Mouse (Mus musculus): ENCODE measurements at regions not wholly inside any gene's neighbourhood (a gene's known extent, or its start where the extent isn't known, plus 50 kb on each side); places are given as distances from the start of the nearest gene placed in this dataset.

DNA sequence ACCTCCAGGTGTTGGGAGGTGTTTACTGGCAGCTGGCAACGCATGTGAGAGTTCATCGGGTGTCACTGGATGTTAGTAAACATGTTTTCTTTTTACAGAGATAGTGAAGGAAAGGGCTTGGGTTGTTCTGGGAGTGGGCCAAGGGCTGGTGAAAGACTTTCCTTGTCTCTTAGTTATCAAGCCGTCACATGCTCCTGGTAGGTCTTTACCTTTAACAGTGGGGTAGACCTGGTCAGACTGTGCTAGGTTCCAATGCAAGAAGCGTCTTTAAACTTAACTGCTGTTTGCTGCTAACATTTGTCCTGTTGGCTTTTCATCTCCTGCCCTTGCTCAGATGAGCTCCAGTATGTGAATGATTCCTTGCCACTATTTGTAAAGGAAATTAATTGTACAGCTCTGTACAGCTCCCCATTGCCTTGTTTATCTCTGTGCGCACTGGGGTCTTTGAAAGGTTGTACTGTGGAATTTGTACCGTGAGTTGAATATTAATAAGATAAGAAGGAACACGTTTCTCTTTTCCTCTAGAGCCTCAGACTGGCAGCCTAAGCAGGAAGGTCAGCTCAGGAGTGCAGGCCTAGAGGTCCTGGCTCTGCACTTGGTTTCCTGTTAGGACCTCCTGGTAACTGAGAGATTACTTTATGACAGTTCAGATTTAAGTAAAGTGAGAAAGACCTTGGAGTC, 318.3 kb downstream of the Klf5 start:
- ATAC-seq (ENCODE audit: insufficient number of reproducible peaks, insufficient read depth, low FRiP score, low read depth), result no peak
- Histone ChIP-seq H3K27ac (replicated peaks in 1 of 2; ENCODE audit: control insufficient read depth in 1 of 2, insufficient read depth in 1 of 2, low read depth in 2 of 2, low read length in 2 of 2) (no peak overlapping the region), H3K9ac (ENCODE audit: low read length) (no peak overlapping the region), H3K36me3 (ENCODE audit: control insufficient read depth, insufficient read depth, low read length) (no peaks in the 10 kb centered on the region), H3K4me2 (ENCODE audit: low read length) (no peak overlapping the region), H3K9me3 (ENCODE audit: control insufficient read depth, low read length) (no peaks in the 10 kb centered on the region), H3K4me3 (ENCODE audit: control insufficient read depth in 1 of 2, insufficient read depth in 1 of 2, low read depth in 1 of 2, low read length in 2 of 2) (no peak overlapping the region), H3K4me1 (ENCODE audit: control insufficient read depth in 2 of 2, insufficient read depth in 2 of 2, low read length in 2 of 2) (0 out of 4 replicates have a peak, but pooled peaks cover 0 to 4% of the 10 kb centered on the region in 2 experiments), H3K27me3 (ENCODE audit: control insufficient read depth, insufficient read depth, low read length) (no peaks in the 10 kb centered on the region)
- whole genome bisulfite sequencing, result 36% methylated on average over 7 of the region's 7 CpGs

DNA sequence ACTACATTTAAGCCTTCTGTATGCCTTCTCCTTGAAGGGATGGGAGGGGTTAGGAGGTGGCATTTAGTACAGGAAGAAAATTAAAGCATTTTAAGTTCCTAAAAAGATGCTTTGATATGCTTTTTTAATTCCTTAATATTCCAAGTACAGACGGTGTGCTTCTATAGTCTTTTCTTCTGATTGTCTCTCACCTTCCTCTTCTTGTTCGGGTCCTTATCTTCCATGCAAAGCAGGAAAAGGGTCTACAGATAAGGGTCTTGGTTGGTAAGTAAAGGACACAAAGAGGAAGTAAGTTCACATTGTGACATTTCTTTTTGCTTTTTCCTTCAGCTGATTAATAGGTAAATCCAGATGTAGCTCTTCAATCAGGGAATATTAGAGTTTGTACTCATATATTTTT, 318.9 kb downstream of the Klf5 start:
- no peak overlapping the region for H3K4me3 ChIP-seq (ENCODE audit: control insufficient read depth in 1 of 2, insufficient read depth in 1 of 2, low read depth in 1 of 2, low read length in 2 of 2)
- no peaks in the 10 kb centered on the region for H3K36me3 ChIP-seq (ENCODE audit: control insufficient read depth, insufficient read depth, low read length)
- H3K9ac ChIP-seq (ENCODE audit: low read length), result no peak overlapping the region
- H3K4me1 ChIP-seq (ENCODE audit: control insufficient read depth in 2 of 2, insufficient read depth in 2 of 2, low read length in 2 of 2), result 0 out of 4 replicates have a peak, but pooled peaks cover 0 to 4% of the 10 kb centered on the region in 2 experiments
- no peak overlapping the region for H3K4me2 ChIP-seq (ENCODE audit: low read length)
- ATAC-seq (ENCODE audit: insufficient number of reproducible peaks, insufficient read depth, low FRiP score, low read depth), result no peak
- WGBS, result 53% methylated on average over 2 of the region's 2 CpGs
- no peaks in the 10 kb centered on the region for H3K27me3 ChIP-seq (ENCODE audit: control insufficient read depth, insufficient read depth, low read length)
- no peaks in the 10 kb centered on the region for H3K9me3 ChIP-seq (ENCODE audit: control insufficient read depth, low read length)
- no peak overlapping the region for H3K27ac ChIP-seq (replicated peaks in 1 of 2; ENCODE audit: control insufficient read depth in 1 of 2, insufficient read depth in 1 of 2, low read depth in 2 of 2, low read length in 2 of 2)

DNA sequence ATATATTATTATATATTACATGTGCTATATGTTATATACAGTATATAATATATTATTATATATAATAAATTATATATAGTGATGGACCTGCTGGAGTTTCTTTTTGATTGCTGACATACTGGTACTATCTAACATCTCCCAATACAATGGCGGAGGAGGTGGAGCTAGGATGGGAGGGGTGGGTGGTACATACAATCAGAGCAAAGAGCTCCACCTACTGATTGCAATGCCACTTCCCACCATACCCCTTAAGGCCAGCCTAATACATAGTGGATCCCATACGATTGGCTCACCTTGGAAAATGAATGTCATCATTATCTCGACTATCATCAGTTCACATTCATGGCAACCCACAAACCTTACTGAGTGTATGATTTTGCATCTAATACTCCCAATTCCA, 323.0 kb downstream of the Klf5 start:
- no peaks in the 10 kb centered on the region for H3K9me3 ChIP-seq (ENCODE audit: control insufficient read depth, low read length)
- H3K36me3 ChIP-seq (ENCODE audit: control insufficient read depth, insufficient read depth, low read length), result no peaks in the 10 kb centered on the region
- no peak overlapping the region for H3K4me3 ChIP-seq (ENCODE audit: control insufficient read depth in 1 of 2, insufficient read depth in 1 of 2, low read depth in 1 of 2, low read length in 2 of 2)
- 0 out of 4 replicates have a peak, but pooled peaks cover 0 to 4% of the 10 kb centered on the region in 2 experiments for H3K4me1 ChIP-seq (ENCODE audit: control insufficient read depth in 2 of 2, insufficient read depth in 2 of 2, low read length in 2 of 2)
- no peak overlapping the region for H3K4me2 ChIP-seq (ENCODE audit: low read length)
- no peaks in the 10 kb centered on the region for H3K27me3 ChIP-seq (ENCODE audit: control insufficient read depth, insufficient read depth, low read length)
- no peak overlapping the region for H3K27ac ChIP-seq (replicated peaks in 1 of 2; ENCODE audit: control insufficient read depth in 1 of 2, insufficient read depth in 1 of 2, low read depth in 2 of 2, low read length in 2 of 2)
- WGBS, result 82% methylated on average over 3 of the region's 3 CpGs
- no peak overlapping the region for H3K9ac ChIP-seq (ENCODE audit: low read length)
- no peak for ATAC-seq (ENCODE audit: insufficient number of reproducible peaks, insufficient read depth, low FRiP score, low read depth)

DNA sequence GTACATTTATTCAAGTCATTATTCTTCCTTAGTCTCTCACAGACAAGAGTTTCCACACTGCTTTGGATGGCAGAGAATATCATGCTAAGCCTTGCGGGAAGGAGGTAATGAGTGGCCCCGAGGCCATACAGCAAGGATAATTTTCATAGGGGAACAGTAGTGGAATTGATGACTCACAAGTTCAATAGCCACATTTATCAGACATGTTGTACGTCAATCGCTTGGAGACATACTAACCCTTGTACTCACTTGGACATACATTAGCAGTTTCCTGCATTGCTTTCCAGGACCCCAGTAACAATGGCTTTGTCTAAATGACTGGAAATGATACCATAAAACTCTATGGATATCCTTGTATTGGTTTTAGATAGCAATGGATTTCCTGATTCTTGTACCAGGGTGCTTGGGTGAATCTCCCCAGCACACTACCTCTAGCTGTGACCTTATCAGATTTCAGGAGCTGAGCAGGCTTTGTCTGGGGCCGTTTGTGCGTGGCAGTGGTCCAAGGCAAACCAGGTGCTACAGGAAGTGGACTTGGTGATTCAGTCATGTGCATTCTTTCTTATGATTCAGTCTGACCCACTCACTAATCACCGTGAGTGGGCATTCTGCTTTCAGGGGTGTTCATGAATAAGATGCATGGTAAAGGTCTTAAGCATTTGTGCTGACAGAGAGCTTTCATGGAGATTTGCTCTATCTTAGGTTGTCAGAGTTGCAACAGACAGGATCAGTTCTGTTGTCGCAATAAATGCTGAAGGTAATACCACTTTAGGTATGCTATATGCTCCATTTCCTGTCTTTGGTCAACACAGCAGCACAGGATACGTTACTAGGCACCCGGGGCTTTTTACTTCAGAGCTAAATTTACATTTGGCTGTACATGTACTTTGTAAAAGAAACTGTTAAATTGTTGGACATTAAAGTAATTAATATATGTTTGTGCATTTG, 326.2 kb downstream of the Klf5 start:
- WGBS, result 67% methylated on average over 10 of the region's 10 CpGs
- no peaks in the 10 kb centered on the region for H3K27me3 ChIP-seq (ENCODE audit: control insufficient read depth, insufficient read depth, low read length)
- no peak overlapping the region for H3K4me3 ChIP-seq (ENCODE audit: control insufficient read depth in 1 of 2, insufficient read depth in 1 of 2, low read depth in 1 of 2, low read length in 2 of 2)
- ATAC-seq (ENCODE audit: insufficient number of reproducible peaks, insufficient read depth, low FRiP score, low read depth), result no peak
- no peak overlapping the region for H3K9ac ChIP-seq (ENCODE audit: low read length)
- no peaks in the 10 kb centered on the region for H3K9me3 ChIP-seq (ENCODE audit: control insufficient read depth, low read length)
- H3K36me3 ChIP-seq (ENCODE audit: control insufficient read depth, insufficient read depth, low read length), result no peaks in the 10 kb centered on the region
- H3K4me2 ChIP-seq (ENCODE audit: low read length), result no peak overlapping the region
- no peak overlapping the region for H3K27ac ChIP-seq (replicated peaks in 1 of 2; ENCODE audit: control insufficient read depth in 1 of 2, insufficient read depth in 1 of 2, low read depth in 2 of 2, low read length in 2 of 2)
- H3K4me1 ChIP-seq (ENCODE audit: control insufficient read depth in 2 of 2, insufficient read depth in 2 of 2, low read length in 2 of 2), result no peaks in the 10 kb centered on the region

DNA sequence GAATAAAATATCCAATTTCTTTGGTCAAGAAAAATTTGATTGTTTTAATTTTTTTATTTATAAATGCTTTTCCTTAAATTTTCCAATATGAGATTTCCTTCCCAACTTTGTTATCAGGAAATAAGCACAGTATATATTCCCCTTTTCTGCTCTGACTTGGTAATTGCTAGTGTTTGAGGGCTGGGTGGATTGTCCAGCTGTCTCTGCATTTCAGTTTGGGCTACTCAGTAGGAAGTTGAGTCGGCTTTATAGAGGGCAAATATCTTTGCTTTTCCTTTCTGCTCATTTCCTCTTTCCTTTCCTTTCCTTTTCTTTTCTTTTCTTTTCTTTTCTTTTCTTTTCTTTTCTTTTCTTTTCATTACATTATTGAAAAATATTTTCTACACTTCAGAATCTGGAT, 329.1 kb downstream of the Klf5 start:
- no peaks in the 10 kb centered on the region for H3K27me3 ChIP-seq (ENCODE audit: control insufficient read depth, insufficient read depth, low read length)
- no peak overlapping the region for H3K27ac ChIP-seq (replicated peaks in 1 of 2; ENCODE audit: control insufficient read depth in 1 of 2, insufficient read depth in 1 of 2, low read depth in 2 of 2, low read length in 2 of 2)
- no peak for ATAC-seq (ENCODE audit: insufficient number of reproducible peaks, insufficient read depth, low FRiP score, low read depth)
- no peak overlapping the region for H3K4me3 ChIP-seq (ENCODE audit: control insufficient read depth in 1 of 2, insufficient read depth in 1 of 2, low read depth in 1 of 2, low read length in 2 of 2)
- H3K4me1 ChIP-seq (ENCODE audit: control insufficient read depth in 2 of 2, insufficient read depth in 2 of 2, low read length in 2 of 2), result no peaks in the 10 kb centered on the region
- H3K4me2 ChIP-seq (ENCODE audit: low read length), result no peak overlapping the region
- no peaks in the 10 kb centered on the region for H3K36me3 ChIP-seq (ENCODE audit: control insufficient read depth, insufficient read depth, low read length)
- no peaks in the 10 kb centered on the region for H3K9me3 ChIP-seq (ENCODE audit: control insufficient read depth, low read length)
- 63% methylated on average over 1 of the region's 1 CpGs for WGBS
- H3K9ac ChIP-seq (ENCODE audit: low read length), result no peak overlapping the region

DNA sequence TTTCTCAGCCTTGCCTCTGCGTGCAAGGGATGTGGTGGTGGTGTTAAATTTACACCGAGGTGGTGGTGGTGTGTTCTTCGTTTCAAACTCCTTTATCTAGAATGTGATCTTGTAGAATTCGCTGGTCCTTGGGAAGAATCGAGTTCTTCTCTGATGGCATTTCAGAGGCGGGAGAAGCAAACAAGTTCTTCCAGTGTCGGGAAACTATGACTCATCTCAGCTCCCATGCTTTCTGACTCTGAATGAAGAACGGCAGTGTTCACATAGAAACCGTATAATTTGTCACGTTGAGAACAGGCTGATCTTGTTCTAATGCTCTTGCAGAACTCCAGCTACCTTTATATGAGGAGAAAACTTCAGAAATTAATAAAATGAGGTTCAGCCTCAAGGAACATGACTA, 332.6 kb downstream of the Klf5 start:
- no peaks in the 10 kb centered on the region for H3K9me3 ChIP-seq (ENCODE audit: control insufficient read depth, low read length)
- H3K27me3 ChIP-seq (ENCODE audit: control insufficient read depth, insufficient read depth, low read length), result no peaks in the 10 kb centered on the region
- 0 out of 2 replicates have a peak overlapping the region, but pooled peaks have one; percentile 16 for H3K4me2 ChIP-seq (ENCODE audit: low read length)
- no peak overlapping the region for H3K4me3 ChIP-seq (ENCODE audit: control insufficient read depth in 1 of 2, insufficient read depth in 1 of 2, low read depth in 1 of 2, low read length in 2 of 2)
- H3K27ac ChIP-seq (replicated peaks in 1 of 2; ENCODE audit: control insufficient read depth in 1 of 2, insufficient read depth in 1 of 2, low read depth in 2 of 2, low read length in 2 of 2), result no peak overlapping the region
- no peaks in the 10 kb centered on the region for H3K36me3 ChIP-seq (ENCODE audit: control insufficient read depth, insufficient read depth, low read length)
- no peak overlapping the region for H3K9ac ChIP-seq (ENCODE audit: low read length)
- ATAC-seq (ENCODE audit: insufficient number of reproducible peaks, insufficient read depth, low FRiP score, low read depth), result no peak
- WGBS, result 23% methylated on average over 10 of the region's 10 CpGs
- H3K4me1 ChIP-seq (ENCODE audit: control insufficient read depth in 2 of 2, insufficient read depth in 2 of 2, low read length in 2 of 2), result 0 out of 4 replicates have a peak, but pooled peaks cover 0 to 2% of the 10 kb centered on the region in 2 experiments

DNA sequence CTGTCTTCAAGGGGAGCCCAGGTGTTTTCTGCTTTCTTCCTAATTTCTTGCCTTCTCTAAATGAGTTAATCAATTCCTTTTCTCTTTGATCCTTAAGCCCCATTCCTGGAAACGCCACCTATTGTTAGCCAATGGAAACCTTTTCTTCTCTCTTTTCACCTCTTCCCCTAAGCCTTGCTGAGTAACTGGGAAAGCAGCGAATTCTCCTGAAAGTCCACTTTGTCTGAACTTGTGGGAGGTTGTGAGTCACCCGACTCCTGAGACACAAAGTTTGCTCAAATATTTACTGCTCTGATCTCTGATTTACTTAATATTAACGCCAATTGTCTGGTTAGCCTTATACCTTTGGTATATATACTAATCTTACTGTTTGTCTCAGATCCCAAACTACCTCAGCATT, 334.0 kb downstream of the Klf5 start:
- no peak for ATAC-seq (ENCODE audit: insufficient number of reproducible peaks, insufficient read depth, low FRiP score, low read depth)

More for the DNA sequence above, 334.0 kb downstream of the Klf5 start:
- H3K4me3 ChIP-seq (ENCODE audit: control insufficient read depth in 1 of 2, insufficient read depth in 1 of 2, low read depth in 1 of 2, low read length in 2 of 2), result no peak overlapping the region
- no peaks in the 10 kb centered on the region for H3K9me3 ChIP-seq (ENCODE audit: control insufficient read depth, low read length)
- H3K27me3 ChIP-seq (ENCODE audit: control insufficient read depth, insufficient read depth, low read length), result no peaks in the 10 kb centered on the region
- no peaks in the 10 kb centered on the region for H3K36me3 ChIP-seq (ENCODE audit: control insufficient read depth, insufficient read depth, low read length)
- 0 out of 4 replicates have a peak, but pooled peaks cover 0 to 2% of the 10 kb centered on the region in 2 experiments for H3K4me1 ChIP-seq (ENCODE audit: control insufficient read depth in 2 of 2, insufficient read depth in 2 of 2, low read length in 2 of 2)
- H3K4me2 ChIP-seq (ENCODE audit: low read length), result no peak overlapping the region
- no peak overlapping the region for H3K9ac ChIP-seq (ENCODE audit: low read length)
- WGBS, result 53% methylated on average over 4 of the region's 4 CpGs
- no peak overlapping the region for H3K27ac ChIP-seq (replicated peaks in 1 of 2; ENCODE audit: control insufficient read depth in 1 of 2, insufficient read depth in 1 of 2, low read depth in 2 of 2, low read length in 2 of 2)
